Mouse (Mus musculus) hindbrain, postnatal 0 days (tissue): Measurements from ENCODE around the gene Arid4a. TPM values are rescaled to one million over a fixed set of nuclear protein-coding genes. Genes with fewer than 3 reads are reported as not detected.

Experiments used
- ATAC-seq: fragments of 200-750 bp; cut with Nextera tagmentation; 2 replicates; pipeline ENCODE4 v1.8.0; 2017; ENCODE audit warnings: mild to moderate bottlenecking, moderate TSS enrichment, moderate library complexity
- DNase-seq: peaks from one replicate; pipeline ENCODE4 v3.0.0-alpha.2; 2015; ENCODE audit warnings: low spot score
- H3K27ac ChIP-seq: fragments of 300-500 bp; sonication (generic); 2 replicates; pipeline ENCODE4 v1.5.1; 2014; ENCODE audit warnings: mild to moderate bottlenecking
- H3K27me3 ChIP-seq: fragments of 300-500 bp; sonication (generic); 2 replicates; pipeline ENCODE4 v1.6.1; 2014; ENCODE audit warnings: low read length, mixed read lengths; ENCODE audit not compliant: insufficient read depth
- H3K36me3 ChIP-seq: fragments of 300-500 bp; sonication (generic); 2 replicates; pipeline ENCODE4 v1.6.1; 2014; ENCODE audit warnings: low read length, mixed read lengths; ENCODE audit not compliant: insufficient read depth
- H3K4me1 ChIP-seq: fragments of 300-500 bp; sonication (generic); 2 replicates; pipeline ENCODE4 v1.6.1; 2014; ENCODE audit warnings: antibody characterized with exemption, low read length, mixed read lengths; ENCODE audit not compliant: insufficient read depth
- H3K4me2 ChIP-seq: fragments of 300-500 bp; sonication (generic); 2 replicates; pipeline ENCODE4 v1.6.1; 2014; ENCODE audit warnings: low read depth, mild to moderate bottlenecking, low read length, moderate library complexity, mixed read lengths
- H3K4me3 ChIP-seq: fragments of 300-500 bp; sonication (generic); 2 replicates; pipeline ENCODE4 v1.5.1; 2014; ENCODE audit warnings: low read length
- H3K9ac ChIP-seq: fragments of 300-500 bp; sonication (generic); replicated peaks from 2 replicates; pipeline ENCODE4 v1.6.1; 2014; ENCODE audit warnings: mild to moderate bottlenecking, low read length, moderate library complexity, mixed read lengths
- H3K9me3 ChIP-seq: fragments of 300-500 bp; sonication (generic); 2 replicates; pipeline ENCODE4 v1.6.1; 2016; ENCODE audit warnings: low read length, mixed read lengths
- CTCF ChIP-seq: IDR thresholded peaks from 2 replicates; pipeline ENCODE4 v1.5.1; 2016; ENCODE audit warnings: antibody characterized with exemption, control low read depth, low read depth
- WGBS: fragments of 180-500 bp; shearing (Covaris S2); extraction: QIAGEN DNeasy Blood & Tissue Kit; methylation state at CpG from one replicate; pipeline ENCODE4 v1.1.7; 2014; 5-methylcytosine and 5-hydroxymethylcytosine counted together
- polyA plus RNA-seq: library from polyadenylated mRNA; unstranded; fragments of >200 nt; fragmentation: Nextera tagmentation; extraction: Ambion mirVana; gene quantifications from 2 replicates; pipeline ENCODE4 v1.2.1, GENCODE M21; 2015
- total RNA-seq: library from RNA; depleted of rRNA; stranded (reverse); fragments of >200 nt; gene quantifications from 2 replicates; pipeline ENCODE4 v1.2.3, GENCODE M21; 2014

The Arid4a gene
- total and polyA plus RNA-seq, 2 experiments from 2014 or later = 7.1 to 32.7 TPM

- Histone ChIP-seq H3K9ac (no peak overlapping the region), H3K4me1 (0 out of 2 replicates have a peak, but pooled peaks cover 6% of the 10 kb centered on the region), H3K4me3 (no peak overlapping the region), H3K9me3 (no peaks in the 10 kb centered on the region), H3K36me3 (peaks cover 3% of the 10 kb centered on the region; the same call in 1 of the 2 replicates), H3K27me3 (no peaks in the 10 kb centered on the region), H3K27ac (no peak overlapping the region), H3K4me2 (peak overlapping the region; percentile 37; the same call in 1 of the 2 replicates)
- DNase-seq (peak; percentile 30), ATAC-seq (no peak)
- 78% methylated on average over 3 of the region's 3 CpGs for WGBS
- peak; percentile 58 for TF ChIP-seq CTCF
Observed at GRCm38 (mm10) chr12:71051079-71051478, 35.3 kb downstream of the Arid4a start.

GRCm38 (mm10) chr12:71052341-71052995, 36.7 kb downstream of the Arid4a start:
- WGBS = 85% methylated on average over 7 of the region's 7 CpGs
- no peak for DNase-seq

GRCm38 (mm10) chr12:71053031-71053430, 37.2 kb downstream of the Arid4a start:
- Histone ChIP-seq H3K9ac (no peak overlapping the region), H3K9me3 (no peaks in the 10 kb centered on the region), H3K4me2 (no peak overlapping the region), H3K27me3 (no peaks in the 10 kb centered on the region), H3K36me3 (no peaks in the 10 kb centered on the region), H3K4me3 (no peak overlapping the region), H3K27ac (no peak overlapping the region), H3K4me1 (0 out of 2 replicates have a peak, but pooled peaks cover 6% of the 10 kb centered on the region)
- DNase-seq (no peak), ATAC-seq (no peak)
- no peak for TF ChIP-seq CTCF
- WGBS = 67% methylated on average over 1 of the region's 1 CpGs

More at GRCm38 (mm10) chr12:71052341-71052995, 36.7 kb downstream of the Arid4a start:
- 0 out of 2 replicates have a peak, but pooled peaks cover 6% of the 10 kb centered on the region for H3K4me1 ChIP-seq
- no peaks in the 10 kb centered on the region for H3K9me3 ChIP-seq
- H3K4me2 ChIP-seq = no peak overlapping the region
- no peaks in the 10 kb centered on the region for H3K27me3 ChIP-seq
- H3K9ac ChIP-seq = no peak overlapping the region
- no peak overlapping the region for H3K27ac ChIP-seq
- ATAC-seq = no peak
- H3K4me3 ChIP-seq = no peak overlapping the region
- no peaks in the 10 kb centered on the region for H3K36me3 ChIP-seq
- no peak for TF ChIP-seq CTCF

GRCm38 (mm10) chr12:71053486-71053885, 37.7 kb downstream of the Arid4a start:
- TF ChIP-seq CTCF = no peak

GRCm38 (mm10) chr12:71055537-71055936, 39.7 kb downstream of the Arid4a start:
- Histone ChIP-seq H3K27ac (no peak overlapping the region), H3K4me1 (no peaks in the 10 kb centered on the region), H3K4me3 (no peak overlapping the region), H3K9me3 (no peaks in the 10 kb centered on the region), H3K27me3 (no peaks in the 10 kb centered on the region), H3K36me3 (no peaks in the 10 kb centered on the region), H3K4me2 (no peak overlapping the region), H3K9ac (no peak overlapping the region)
- TF ChIP-seq CTCF = no peak
- 87% methylated on average over 3 of the region's 3 CpGs for WGBS
- DNase-seq (no peak), ATAC-seq (no peak)

More at GRCm38 (mm10) chr12:71053486-71053885, 37.7 kb downstream of the Arid4a start:
- Histone ChIP-seq H3K9ac (no peak overlapping the region), H3K4me2 (no peak overlapping the region), H3K27ac (no peak overlapping the region), H3K4me3 (no peak overlapping the region), H3K4me1 (0 out of 2 replicates have a peak, but pooled peaks cover 6% of the 10 kb centered on the region), H3K9me3 (no peaks in the 10 kb centered on the region), H3K36me3 (no peaks in the 10 kb centered on the region), H3K27me3 (no peaks in the 10 kb centered on the region)
- DNase-seq = no peak
- WGBS = 92% methylated on average over 1 of the region's 1 CpGs
- no peak for ATAC-seq

- WGBS = 97% methylated on average over 7 of the region's 7 CpGs
- Histone ChIP-seq H3K9me3 (no peaks in the 10 kb centered on the region), H3K27ac (no peak overlapping the region), H3K9ac (no peak overlapping the region), H3K4me2 (no peak overlapping the region), H3K4me3 (no peak overlapping the region), H3K27me3 (no peaks in the 10 kb centered on the region), H3K4me1 (no peaks in the 10 kb centered on the region), H3K36me3 (peaks cover 12% of the 10 kb centered on the region)
- ATAC-seq (no peak), DNase-seq (no peak)
- no peak for TF ChIP-seq CTCF
Observed at GRCm38 (mm10) chr12:71059741-71060140, 44.0 kb downstream of the Arid4a start.

GRCm38 (mm10) chr12:71069846-71070245, 54.1 kb downstream of the Arid4a start:
- H3K4me2 ChIP-seq = no peak overlapping the region
- H3K9ac ChIP-seq = no peak overlapping the region
- WGBS = 95% methylated on average over 17 of the region's 17 CpGs
- no peak for TF ChIP-seq CTCF
- DNase-seq (no peak), ATAC-seq (no peak)
- H3K36me3 ChIP-seq = peaks cover 57% of the 10 kb centered on the region
- no peaks in the 10 kb centered on the region for H3K9me3 ChIP-seq
- H3K4me1 ChIP-seq = no peaks in the 10 kb centered on the region
- no peak overlapping the region for H3K4me3 ChIP-seq
- H3K27me3 ChIP-seq = no peaks in the 10 kb centered on the region
- no peak overlapping the region for H3K27ac ChIP-seq
